Mouse (Mus musculus) stomach, embryonic 14.5 days (tissue): ENCODE data around the gene Ccr1. TPM values are rescaled to one million over a fixed set of nuclear protein-coding genes. Genes with fewer than 3 reads are reported as not detected.
"Not testable (repeated sequence)": the region's sequence is repeated elsewhere in the genome, so short reads cannot be mapped to it uniquely, and the experiment has no call there.

ENCODE experiments used
- ATAC-seq: fragments of 200-750 bp; cut with Nextera tagmentation; 2 replicates; pipeline ENCODE4 v1.8.0; 2017; ENCODE audit warnings: low read depth, moderate TSS enrichment; ENCODE audit not compliant: insufficient number of reproducible peaks, insufficient read depth, low FRiP score
- H3K27ac ChIP-seq: fragments of 300-500 bp; sonication (generic); 2 replicates; pipeline ENCODE4 v1.5.1; 2014; ENCODE audit warnings: mild to moderate bottlenecking, low read length, moderate library complexity, mixed read lengths
- H3K27me3 ChIP-seq: fragments of 300-500 bp; sonication (generic); 2 replicates; pipeline ENCODE4 v1.6.1; 2014; ENCODE audit warnings: low read length, control low read depth, mixed read lengths; ENCODE audit not compliant: control insufficient read depth, insufficient read depth
- H3K36me3 ChIP-seq: fragments of 300-500 bp; sonication (generic); 2 replicates; pipeline ENCODE4 v1.6.1; 2014; ENCODE audit warnings: mild to moderate bottlenecking, control low read depth, low read length, moderate library complexity, mixed read lengths; ENCODE audit not compliant: control insufficient read depth, insufficient read depth
- H3K4me1 ChIP-seq: fragments of 300-500 bp; sonication (generic); 2 replicates; pipeline ENCODE4 v1.6.1; 2014; ENCODE audit warnings: low read length, control low read depth, mixed read lengths; ENCODE audit not compliant: control insufficient read depth, insufficient read depth
- H3K4me2 ChIP-seq: fragments of 300-500 bp; sonication (generic); replicated peaks from 2 replicates; pipeline ENCODE4 v1.6.1; 2014; ENCODE audit warnings: low read depth, low read length, control low read depth
- H3K4me3 ChIP-seq: fragments of 300-500 bp; sonication (generic); 2 replicates; pipeline ENCODE4 v1.5.1; 2014; ENCODE audit warnings: low read depth, low read length, control low read depth
- H3K9ac ChIP-seq: fragments of 300-500 bp; sonication (generic); replicated peaks from 2 replicates; pipeline ENCODE4 v1.6.1; 2014; ENCODE audit warnings: low read depth, mild to moderate bottlenecking, control low read depth, low read length, moderate library complexity, mixed read lengths
- H3K9me3 ChIP-seq: fragments of 300-500 bp; sonication (generic); 2 replicates; pipeline ENCODE4 v1.6.1; 2016; ENCODE audit warnings: low read depth, low read length, control low read depth; ENCODE audit not compliant: control insufficient read depth
- WGBS: fragments of 180-500 bp; shearing (Covaris S2); extraction: QIAGEN DNeasy Blood & Tissue Kit; methylation state at CpG from one replicate; pipeline ENCODE4 v1.1.7; 2014; 5-methylcytosine and 5-hydroxymethylcytosine counted together
- polyA plus RNA-seq: library from polyadenylated mRNA; unstranded; fragments of >200 nt; fragmentation: Nextera tagmentation; extraction: Ambion mirVana; gene quantifications from 2 replicates; pipeline ENCODE4 v1.2.1, GENCODE M21; 2014

Ccr1 gene
- polyA plus RNA-seq, 1 experiment from 2014 or later: 5.3 TPM

DNA sequence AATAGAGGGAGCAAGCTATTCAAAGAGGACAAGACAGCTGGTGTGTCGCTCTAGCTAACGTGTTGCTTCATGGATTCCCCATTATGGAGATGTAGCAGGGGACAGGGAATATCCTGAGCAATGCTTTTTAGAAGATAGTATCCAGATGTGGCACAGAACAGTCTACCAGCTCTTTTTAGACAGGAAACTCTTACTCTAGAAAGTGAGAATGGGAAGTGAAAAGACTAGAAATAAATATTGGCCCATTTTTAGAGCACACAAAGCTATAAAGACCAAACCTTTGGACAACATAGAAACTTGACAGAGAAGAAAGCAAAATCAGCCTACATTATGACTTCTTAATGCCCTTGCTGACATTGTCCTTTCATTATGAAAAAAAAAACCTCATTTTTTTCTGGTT, 7.1 kb upstream of the Ccr1 start:
- H3K9ac ChIP-seq: no peak overlapping the region
- H3K4me2 ChIP-seq: no peak overlapping the region
- H3K27ac ChIP-seq: no peak overlapping the region
- no peaks in the 10 kb centered on the region for H3K9me3 ChIP-seq
- H3K27me3 ChIP-seq: no peaks in the 10 kb centered on the region
- no peak for ATAC-seq
- 72% methylated on average over 2 of the region's 2 CpGs for WGBS
- H3K4me1 ChIP-seq: no peaks in the 10 kb centered on the region
- H3K36me3 ChIP-seq: no peaks in the 10 kb centered on the region
- no peak overlapping the region for H3K4me3 ChIP-seq

GRCm38 (mm10) chr9:123966858-123967495, 1.5 kb downstream of the Ccr1 start:
- H3K4me2 ChIP-seq, H3K27me3 ChIP-seq, H3K27ac ChIP-seq, ATAC-seq, H3K4me1 ChIP-seq, H3K9ac ChIP-seq, H3K36me3 ChIP-seq, H3K9me3 ChIP-seq, H3K4me3 ChIP-seq: not testable (repeated sequence)
- 79% methylated on average over 1 of the region's 4 CpGs for WGBS

DNA sequence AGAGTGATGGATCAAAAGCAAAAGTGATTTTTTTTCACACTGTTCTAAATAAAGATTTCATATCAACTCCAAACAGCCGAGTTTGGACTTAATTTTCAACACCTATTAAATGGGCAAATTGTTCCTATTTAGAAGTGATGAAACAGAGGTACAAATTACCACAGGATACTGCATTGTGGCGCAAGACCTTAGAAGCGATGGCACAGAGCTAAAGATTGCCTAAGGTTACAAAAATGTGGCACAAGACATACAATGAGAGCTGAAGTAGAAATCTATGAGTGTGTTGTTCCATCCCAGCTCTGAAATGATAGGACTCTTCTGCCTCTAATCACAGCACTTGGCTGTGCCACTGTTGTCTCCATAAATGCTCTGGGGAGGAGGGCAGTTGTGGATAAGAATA, 3.7 kb downstream of the Ccr1 start:
- no peak overlapping the region for H3K4me3 ChIP-seq
- ATAC-seq: no peak
- H3K9me3 ChIP-seq: no peaks in the 10 kb centered on the region
- WGBS: 84% methylated on average over 3 of the region's 3 CpGs
- H3K4me1 ChIP-seq: no peaks in the 10 kb centered on the region
- no peak overlapping the region for H3K4me2 ChIP-seq
- H3K27ac ChIP-seq: no peak overlapping the region
- H3K36me3 ChIP-seq: no peaks in the 10 kb centered on the region
- H3K9ac ChIP-seq: no peak overlapping the region
- H3K27me3 ChIP-seq: no peaks in the 10 kb centered on the region

GRCm38 (mm10) chr9:123960161-123960560, 8.3 kb downstream of the Ccr1 start:
- Histone ChIP-seq H3K4me1 (no peaks in the 10 kb centered on the region), H3K4me3 (no peak overlapping the region), H3K27me3 (no peaks in the 10 kb centered on the region), H3K9me3 (no peaks in the 10 kb centered on the region), H3K4me2 (no peak overlapping the region), H3K27ac (no peak overlapping the region), H3K36me3 (no peaks in the 10 kb centered on the region), H3K9ac (no peak overlapping the region)
- 69% methylated on average over 1 of the region's 1 CpGs for WGBS
- ATAC-seq: no peak

- Histone ChIP-seq H3K27me3 (no peaks in the 10 kb centered on the region), H3K9me3 (no peaks in the 10 kb centered on the region), H3K27ac (no peak overlapping the region), H3K4me3 (no peak overlapping the region), H3K4me2 (no peak overlapping the region), H3K4me1 (no peaks in the 10 kb centered on the region), H3K9ac (no peak overlapping the region), H3K36me3 (no peaks in the 10 kb centered on the region)
- ATAC-seq: no peak
- whole genome bisulfite sequencing: 59% methylated on average over 3 of the region's 3 CpGs
Observed at GRCm38 (mm10) chr9:123957911-123958413, 10.5 kb downstream of the Ccr1 start.

DNA sequence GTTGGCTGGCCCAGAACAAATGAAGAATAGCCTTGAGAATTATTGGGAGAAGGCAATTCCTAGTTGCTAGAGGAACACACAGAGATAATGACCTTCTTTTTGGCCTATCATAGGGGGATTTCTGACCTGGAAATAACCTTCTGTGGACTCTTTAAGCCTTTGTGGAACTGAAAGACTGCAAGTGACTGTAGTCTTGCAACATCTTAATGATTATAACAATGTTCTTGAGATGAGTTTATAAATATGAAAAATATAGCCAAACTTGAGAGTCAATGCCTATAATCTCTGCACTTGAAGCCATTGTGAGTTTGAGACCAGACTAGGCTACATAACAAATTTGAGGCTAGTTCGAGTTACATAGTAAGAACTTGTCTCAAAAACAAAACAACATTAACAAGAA, 11.6 kb downstream of the Ccr1 start:
- no peak overlapping the region for H3K27ac ChIP-seq
- no peaks in the 10 kb centered on the region for H3K27me3 ChIP-seq
- H3K9me3 ChIP-seq: no peaks in the 10 kb centered on the region
- H3K4me1 ChIP-seq: no peaks in the 10 kb centered on the region
- no peak for ATAC-seq
- H3K9ac ChIP-seq: no peak overlapping the region
- H3K4me3 ChIP-seq: no peak overlapping the region
- 75% methylated on average over 1 of the region's 1 CpGs for WGBS
- no peak overlapping the region for H3K4me2 ChIP-seq
- no peaks in the 10 kb centered on the region for H3K36me3 ChIP-seq

DNA sequence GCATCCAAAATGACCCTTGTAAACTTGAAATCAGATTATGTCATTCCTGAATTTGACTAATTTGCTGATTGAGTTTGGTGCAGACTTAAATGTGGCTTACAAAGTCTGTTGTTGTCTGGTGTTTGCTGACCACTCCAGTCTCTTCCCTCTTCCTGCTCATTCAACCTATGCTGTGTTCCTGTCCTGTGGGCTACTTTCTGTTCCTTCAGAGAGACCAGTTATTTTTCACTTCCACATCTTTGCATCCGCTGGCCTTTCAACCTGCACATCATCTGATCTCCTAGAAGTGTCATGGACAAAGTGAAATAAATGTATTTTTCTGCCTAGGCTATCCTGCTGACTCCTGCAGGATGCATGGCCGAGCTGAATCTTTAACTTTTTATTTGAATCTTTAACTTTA, 14.9 kb downstream of the Ccr1 start:
- whole genome bisulfite sequencing: 76% methylated on average over 2 of the region's 2 CpGs
- no peaks in the 10 kb centered on the region for H3K9me3 ChIP-seq
- no peak overlapping the region for H3K4me2 ChIP-seq

GRCm38 (mm10) chr9:123951176-123951575, 17.3 kb downstream of the Ccr1 start:
- ATAC-seq: no peak
- no peak overlapping the region for H3K27ac ChIP-seq
- no peak overlapping the region for H3K4me2 ChIP-seq
- H3K9ac ChIP-seq: no peak overlapping the region
- WGBS: 91% methylated on average over 1 of the region's 1 CpGs
- no peaks in the 10 kb centered on the region for H3K4me1 ChIP-seq
- no peaks in the 10 kb centered on the region for H3K36me3 ChIP-seq
- no peak overlapping the region for H3K4me3 ChIP-seq
- no peaks in the 10 kb centered on the region for H3K9me3 ChIP-seq
- no peaks in the 10 kb centered on the region for H3K27me3 ChIP-seq

More for the DNA sequence above, 14.9 kb downstream of the Ccr1 start:
- ATAC-seq: no peak
- no peaks in the 10 kb centered on the region for H3K4me1 ChIP-seq
- no peaks in the 10 kb centered on the region for H3K27me3 ChIP-seq
- H3K4me3 ChIP-seq: no peak overlapping the region
- no peaks in the 10 kb centered on the region for H3K36me3 ChIP-seq
- no peak overlapping the region for H3K27ac ChIP-seq
- no peak overlapping the region for H3K9ac ChIP-seq

- H3K4me3 ChIP-seq: no peak overlapping the region
- 85% methylated on average over 2 of the region's 2 CpGs for WGBS
- H3K27ac ChIP-seq: no peak overlapping the region
- no peaks in the 10 kb centered on the region for H3K36me3 ChIP-seq
- ATAC-seq: no peak
- H3K9me3 ChIP-seq: no peaks in the 10 kb centered on the region
- no peak overlapping the region for H3K4me2 ChIP-seq
- no peaks in the 10 kb centered on the region for H3K27me3 ChIP-seq
- no peaks in the 10 kb centered on the region for H3K4me1 ChIP-seq
- H3K9ac ChIP-seq: no peak overlapping the region
Observed at GRCm38 (mm10) chr9:123949432-123949831, 19.1 kb downstream of the Ccr1 start.
